8 mouse cellular contexts compared by ENCODE assay signal in genomic region chr7:99355731-99356131, GRCm38 (mm10). TPM values are rescaled to one million over a fixed set of nuclear protein-coding genes. Genes with fewer than 3 reads are reported as not detected.
A peak's percentile ranks its signal among the peaks of the same experiment; 100 is the strongest.
DNase-seq lines count a peak whose midpoint lies in the region; ATAC-seq lines count a peak whose summit lies in the region.

No protein-coding gene starts in this region.

- H3K36me3 ChIP-seq in hindbrain, embryonic 10.5 days = peaks cover 1% of the 10 kb centered on the region; the same call in 1 of the 2 replicates
- no peaks in the 10 kb centered on the region for H3K36me3 ChIP-seq in lung, embryonic 15.5 days

- H3K27ac ChIP-seq in hindbrain, embryonic 10.5 days = peak overlapping the region; percentile 99
- peak overlapping the region; percentile 99 for H3K27ac ChIP-seq in lung, embryonic 15.5 days

- ATAC-seq in lung, embryonic 15.5 days (ENCODE audit: borderline replicate concordance, extremely low read depth, low FRiP score, low TSS enrichment) = peak; percentile 24

- 3% methylated on average over 7 of the region's 7 CpGs for WGBS in hindbrain, embryonic 10.5 days
- 3% methylated on average over 7 of the region's 7 CpGs for WGBS in lung, embryonic 15.5 days

- peak overlapping the region; percentile 38 for H3K9ac ChIP-seq in lung, embryonic 15.5 days

- H3K9me3 ChIP-seq in hindbrain, embryonic 10.5 days = no peaks in the 10 kb centered on the region
- no peaks in the 10 kb centered on the region for H3K9me3 ChIP-seq in lung, embryonic 15.5 days

- peak overlapping the region; percentile 58 for H3K4me2 ChIP-seq in lung, embryonic 15.5 days

- H3K4me3 ChIP-seq in hindbrain, embryonic 10.5 days = peak overlapping the region; percentile 39
- H3K4me3 ChIP-seq in lung, embryonic 15.5 days = peak overlapping the region; percentile 12

- DNase-seq in 3T3-L1 (ENCODE audit: low read depth, low spot score) = peak; percentile 92
- DNase-seq in brain, adult 2 months (ENCODE audit: low read depth, low spot score) = peak; percentile 87
- DNase-seq in frontal cortex, postnatal 14 days (ENCODE audit: low spot score in 2 of 2) = peak; percentile 56 to 65
- DNase-seq in hindbrain, embryonic 10.5 days (ENCODE audit: low spot score) = peak; percentile 84
- DNase-seq in layer of hippocampus, adult 9-11 months = peak; percentile 61
- peak; percentile 78 for DNase-seq in right cerebral cortex, adult 18-20 months
- no peak for DNase-seq in thymus, adult 18-20 months

- no peaks in the 10 kb centered on the region for H3K27me3 ChIP-seq in hindbrain, embryonic 10.5 days (ENCODE audit: insufficient read depth, poor library complexity, severe bottlenecking)
- no peaks in the 10 kb centered on the region for H3K27me3 ChIP-seq in lung, embryonic 15.5 days

- peaks cover 84% of the 10 kb centered on the region for H3K4me1 ChIP-seq in hindbrain, embryonic 10.5 days (replicated peaks)
- H3K4me1 ChIP-seq in lung, embryonic 15.5 days = peaks cover 70% of the 10 kb centered on the region

RNA-seq across cellular contexts. Expression of gene Serpinh1, which starts 2.7 kb away (rescaled TPM):
- polyA plus RNA-seq in hindbrain, embryonic 10.5 days (2016; fragmentation: Nextera tagmentation; extraction: Ambion mirVana) = 861 and 996 TPM in 2 replicates
- polyA plus RNA-seq in lung, embryonic 15.5 days (2015; fragmentation: Nextera tagmentation; extraction: Ambion mirVana) = 1,817 and 1,834 TPM in 2 replicates

RNA-seq across cellular contexts. Expression of gene Gdpd5, which starts 25.5 kb away (rescaled TPM):
- polyA plus RNA-seq in hindbrain, embryonic 10.5 days (2016; fragmentation: Nextera tagmentation; extraction: Ambion mirVana) = 33.8 and 43.8 TPM in 2 replicates
- polyA plus RNA-seq in lung, embryonic 15.5 days (2015; fragmentation: Nextera tagmentation; extraction: Ambion mirVana) = 20.7 and 22.0 TPM in 2 replicates

Comparison
In these comparisons a context has a peak if more than half of its experiments do, and no peak if none do; other contexts are left out.
1. DNase-seq: peak in 3T3-L1 (single experiment), brain, adult 2 months (single experiment), frontal cortex, postnatal 14 days (2 of 2), hindbrain, embryonic 10.5 days (single experiment), layer of hippocampus, adult 9-11 months (single experiment) and right cerebral cortex, adult 18-20 months (single experiment); none in thymus, adult 18-20 months (0 of 2).